Mouse (Mus musculus): ENCODE data around the gene Myo9b. TPM values are rescaled to one million over a fixed set of nuclear protein-coding genes. Genes with fewer than 3 reads are reported as not detected.

Gene Myo9b
- polyA plus RNA-seq, 1 experiment from 2014 or later = 5.1 TPM

DNA sequence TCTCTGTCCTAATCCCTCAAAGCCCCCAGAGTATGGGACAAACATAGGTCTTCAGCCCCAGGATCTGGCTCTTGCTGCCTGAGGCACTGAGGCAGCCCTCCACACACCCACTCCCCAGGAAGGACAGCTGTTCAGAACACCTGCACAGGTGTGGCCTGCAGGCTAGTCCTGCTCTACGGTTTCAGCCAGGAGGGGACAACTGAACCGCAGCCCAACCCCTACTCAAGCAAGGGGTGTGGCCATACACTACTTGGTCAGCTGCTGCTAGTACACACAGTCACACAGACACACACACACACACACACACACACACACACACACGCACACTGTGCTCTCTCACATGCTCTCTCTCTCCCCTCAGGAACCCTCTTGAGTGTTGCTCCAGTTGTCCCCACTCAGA, 111.3 kb downstream of the Myo9b start:
- Histone ChIP-seq H3K9me3 (ENCODE audit: low read length) (no peaks in the 10 kb centered on the region), H3K9ac (replicated peaks) (peak overlapping the region; percentile 46; the same call in 1 of the 2 replicates), H3K4me3 (ENCODE audit: low read depth, low read length) (no peak overlapping the region), H3K27me3 (ENCODE audit: insufficient read depth, low read length) (peaks cover 16% of the 10 kb centered on the region), H3K36me3 (replicated peaks; ENCODE audit: insufficient read depth, low read length) (no peaks in the 10 kb centered on the region), H3K4me2 (ENCODE audit: low read depth, low read length) (peak overlapping the region; percentile 92; the same call in 1 of the 2 replicates), H3K4me1 (ENCODE audit: insufficient read depth) (peaks cover 22% of the 10 kb centered on the region), H3K27ac (ENCODE audit: low read depth) (peak overlapping the region; percentile 96)
- TF ChIP-seq CTCF (IDR thresholded peaks at IDR 0.05; ENCODE audit: low read depth) (no peak), EP300 (IDR thresholded peaks at IDR 0.05; ENCODE audit: low read depth) (no peak)
- peak; percentile 22 for ATAC-seq
- no peak for DNase-seq
- 48% methylated on average over 3 of the region's 3 CpGs for WGBS (ENCODE audit: insufficient replicate concordance)

DNA sequence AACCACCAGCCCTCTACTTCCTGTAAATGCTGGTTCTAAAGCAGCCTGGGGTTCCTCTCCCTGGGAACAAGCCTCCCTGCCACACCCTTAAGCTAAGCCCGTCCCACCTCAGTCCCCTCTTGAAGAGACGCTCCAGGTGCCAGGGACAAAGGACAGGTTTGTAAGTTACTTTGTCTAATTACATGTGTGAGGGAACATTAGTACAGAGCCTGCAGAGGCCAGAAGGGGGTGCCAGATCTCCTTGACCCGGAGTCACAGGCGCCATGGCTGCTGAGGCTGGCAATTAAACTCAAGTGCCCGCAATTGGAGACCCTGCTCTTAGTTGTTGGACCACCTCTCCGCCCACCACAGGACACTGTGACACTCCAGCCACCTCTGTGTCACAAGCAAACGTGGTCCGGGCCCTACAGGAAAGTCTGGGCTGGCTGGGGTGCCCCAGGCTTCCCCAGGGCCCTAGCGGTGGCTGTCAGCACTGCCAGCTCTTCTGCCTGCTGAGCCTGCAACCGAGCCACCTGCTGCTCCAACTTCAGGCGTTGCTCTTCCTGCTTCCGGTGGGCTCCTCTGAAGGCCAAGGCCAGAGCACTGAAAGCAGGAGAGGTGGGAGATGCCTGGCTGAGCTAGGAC, 112.8 kb downstream of the Myo9b start:
- H3K27me3 ChIP-seq (ENCODE audit: insufficient read depth, low read length) = peaks cover 12% of the 10 kb centered on the region
- no peak overlapping the region for H3K27ac ChIP-seq (ENCODE audit: low read depth)
- ATAC-seq (no peak), DNase-seq (no peak)
- no peaks in the 10 kb centered on the region for H3K9me3 ChIP-seq (ENCODE audit: low read length)
- peaks cover 15% of the 10 kb centered on the region for H3K4me1 ChIP-seq (ENCODE audit: insufficient read depth)
- H3K36me3 ChIP-seq (replicated peaks; ENCODE audit: insufficient read depth, low read length) = no peaks in the 10 kb centered on the region
- no peak overlapping the region for H3K4me3 ChIP-seq (ENCODE audit: low read depth, low read length)
- no peak overlapping the region for H3K9ac ChIP-seq (replicated peaks)
- WGBS (ENCODE audit: insufficient replicate concordance) = 78% methylated on average over 12 of the region's 12 CpGs
- no peak overlapping the region for H3K4me2 ChIP-seq (ENCODE audit: low read depth, low read length)
- TF ChIP-seq CTCF (IDR thresholded peaks at IDR 0.05; ENCODE audit: low read depth) (no peak; the same call in 1 of the 2 replicates), EP300 (IDR thresholded peaks at IDR 0.05; ENCODE audit: low read depth) (no peak)

DNA sequence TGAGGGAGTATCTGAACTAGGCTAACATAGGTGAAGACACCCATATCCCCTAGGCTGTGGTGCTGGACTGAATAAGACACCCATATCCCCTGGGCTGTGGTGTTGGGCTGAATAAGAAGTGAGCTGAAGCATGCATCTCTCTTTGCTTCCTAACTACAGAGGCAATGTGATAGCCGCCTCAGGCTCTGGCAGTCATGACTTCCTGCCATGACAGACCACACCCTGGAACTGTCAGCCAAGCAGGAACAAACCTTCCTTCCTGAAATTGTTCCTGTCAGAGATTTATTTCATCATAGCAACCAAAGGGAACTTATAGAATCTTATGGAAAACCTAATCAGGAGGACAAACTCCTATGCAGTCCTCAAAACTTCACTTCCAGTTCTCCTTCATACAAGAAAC, 115.8 kb downstream of the Myo9b start:
- TF ChIP-seq EP300 (IDR thresholded peaks at IDR 0.05; ENCODE audit: low read depth) (no peak), CTCF (IDR thresholded peaks at IDR 0.05; ENCODE audit: low read depth) (no peak)
- Histone ChIP-seq H3K4me1 (ENCODE audit: insufficient read depth) (peaks cover 9% of the 10 kb centered on the region), H3K36me3 (replicated peaks; ENCODE audit: insufficient read depth, low read length) (no peaks in the 10 kb centered on the region), H3K9ac (replicated peaks) (no peak overlapping the region), H3K9me3 (ENCODE audit: low read length) (no peaks in the 10 kb centered on the region), H3K4me3 (ENCODE audit: low read depth, low read length) (no peak overlapping the region), H3K4me2 (ENCODE audit: low read depth, low read length) (no peak overlapping the region), H3K27me3 (ENCODE audit: insufficient read depth, low read length) (no peaks in the 10 kb centered on the region), H3K27ac (ENCODE audit: low read depth) (no peak overlapping the region)
- ATAC-seq = no peak
- DNase-seq = no peak
- WGBS (ENCODE audit: insufficient replicate concordance) = 30% methylated on average over 1 of the region's 1 CpGs

DNA sequence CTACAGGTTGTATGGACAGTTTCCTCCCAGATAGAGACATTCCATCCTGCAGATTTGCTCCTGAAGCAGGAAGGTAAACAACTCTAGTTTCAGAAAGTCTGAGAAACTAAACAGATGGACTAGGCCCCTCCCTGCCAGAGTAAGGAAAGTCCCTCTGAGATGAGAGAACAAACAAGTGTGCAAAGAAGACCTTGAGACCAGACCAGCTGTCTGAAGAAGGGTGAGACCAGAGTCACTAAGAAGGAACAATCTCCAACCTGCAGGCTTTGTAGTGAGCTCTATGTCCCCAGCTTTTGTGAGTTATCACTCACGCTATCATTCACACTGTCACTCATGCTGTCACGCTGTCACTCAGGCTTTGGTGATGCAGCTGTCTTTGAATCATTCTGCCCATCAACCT, 119.2 kb downstream of the Myo9b start:
- ATAC-seq (no peak), DNase-seq (no peak)
- Histone ChIP-seq H3K4me3 (ENCODE audit: low read depth, low read length) (no peak overlapping the region), H3K4me2 (ENCODE audit: low read depth, low read length) (no peak overlapping the region), H3K36me3 (replicated peaks; ENCODE audit: insufficient read depth, low read length) (no peaks in the 10 kb centered on the region), H3K4me1 (ENCODE audit: insufficient read depth) (peaks cover 8% of the 10 kb centered on the region), H3K9me3 (ENCODE audit: low read length) (no peaks in the 10 kb centered on the region), H3K27ac (ENCODE audit: low read depth) (no peak overlapping the region), H3K9ac (replicated peaks) (no peak overlapping the region), H3K27me3 (ENCODE audit: insufficient read depth, low read length) (no peaks in the 10 kb centered on the region)
- 91% methylated on average over 2 of the region's 2 CpGs for WGBS (ENCODE audit: insufficient replicate concordance)
- TF ChIP-seq CTCF (IDR thresholded peaks at IDR 0.05; ENCODE audit: low read depth) (no peak), EP300 (IDR thresholded peaks at IDR 0.05; ENCODE audit: low read depth) (no peak)

DNA sequence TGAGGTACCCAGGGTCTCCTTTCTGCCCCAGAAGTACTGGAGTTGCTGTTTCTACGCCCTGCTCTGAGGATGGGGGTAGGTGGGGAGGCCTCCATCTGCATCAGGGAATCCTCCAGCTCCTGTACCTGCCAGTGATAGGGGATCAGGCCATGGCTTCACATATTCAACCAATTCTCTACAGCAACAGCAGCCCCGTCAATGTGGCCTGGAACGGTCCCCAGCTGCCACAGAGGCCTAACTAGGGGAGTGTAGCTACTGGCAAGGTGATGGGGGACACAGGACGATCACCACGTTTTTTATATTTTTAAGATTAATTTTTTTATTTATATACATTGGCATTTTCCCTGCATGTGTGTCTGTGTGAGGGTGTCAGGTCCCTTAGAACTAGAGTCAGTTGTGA, 119.9 kb downstream of the Myo9b start:
- DNase-seq (no peak), ATAC-seq (no peak)
- 71% methylated on average over 5 of the region's 5 CpGs for WGBS (ENCODE audit: insufficient replicate concordance)
- TF ChIP-seq CTCF (IDR thresholded peaks at IDR 0.05; ENCODE audit: low read depth) = no peak
- no peak for TF ChIP-seq EP300 (IDR thresholded peaks at IDR 0.05; ENCODE audit: low read depth)
- Histone ChIP-seq H3K9ac (replicated peaks) (no peak overlapping the region), H3K27me3 (ENCODE audit: insufficient read depth, low read length) (no peaks in the 10 kb centered on the region), H3K4me1 (ENCODE audit: insufficient read depth) (peaks cover 11% of the 10 kb centered on the region), H3K4me2 (ENCODE audit: low read depth, low read length) (no peak overlapping the region), H3K9me3 (ENCODE audit: low read length) (no peaks in the 10 kb centered on the region), H3K4me3 (ENCODE audit: low read depth, low read length) (no peak overlapping the region), H3K36me3 (replicated peaks; ENCODE audit: insufficient read depth, low read length) (no peaks in the 10 kb centered on the region), H3K27ac (ENCODE audit: low read depth) (no peak overlapping the region)

DNA sequence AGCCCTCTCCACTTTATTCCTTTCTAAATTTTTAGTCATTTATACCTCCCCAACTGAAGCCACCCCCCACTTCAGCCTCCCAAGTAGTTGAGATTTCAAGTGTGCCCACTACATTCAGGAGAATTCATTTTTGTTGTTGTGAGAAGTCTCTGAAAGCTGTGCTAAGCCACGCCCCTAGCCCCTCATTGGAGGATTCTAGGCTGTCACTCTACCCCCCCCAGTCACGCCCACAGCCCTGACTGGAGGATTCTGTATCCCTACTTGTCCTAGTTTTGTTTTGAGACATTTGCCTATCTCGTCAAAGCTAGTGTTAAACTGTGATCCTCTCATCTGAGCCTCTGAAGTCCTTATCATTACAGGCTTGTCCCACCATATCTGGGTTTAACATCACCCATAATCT, 120.4 kb downstream of the Myo9b start:
- Histone ChIP-seq H3K4me2 (ENCODE audit: low read depth, low read length) (peak overlapping the region; percentile 2), H3K9me3 (ENCODE audit: low read length) (no peaks in the 10 kb centered on the region), H3K36me3 (replicated peaks; ENCODE audit: insufficient read depth, low read length) (no peaks in the 10 kb centered on the region), H3K4me3 (ENCODE audit: low read depth, low read length) (0 out of 2 replicates have a peak overlapping the region, but pooled peaks have one; percentile 19), H3K27ac (ENCODE audit: low read depth) (0 out of 2 replicates have a peak overlapping the region, but pooled peaks have one; percentile 0), H3K4me1 (ENCODE audit: insufficient read depth) (peaks cover 14% of the 10 kb centered on the region), H3K9ac (replicated peaks) (no peak overlapping the region), H3K27me3 (ENCODE audit: insufficient read depth, low read length) (no peaks in the 10 kb centered on the region)
- ATAC-seq (peak; percentile 44; the same call in 1 of the 2 replicates), DNase-seq (peak; percentile 80)
- TF ChIP-seq EP300 (IDR thresholded peaks at IDR 0.05; ENCODE audit: low read depth) (no peak), CTCF (IDR thresholded peaks at IDR 0.05; ENCODE audit: low read depth) (no peak)
- WGBS (ENCODE audit: insufficient replicate concordance) = 20% methylated on average over 3 of the region's 3 CpGs

All from liver, postnatal 0 days (tissue).